Mouse (Mus musculus) CH12.LX (cell line): Measurements from ENCODE around the gene Anpep. TPM values are rescaled to one million over a fixed set of nuclear protein-coding genes. Genes with fewer than 3 reads are reported as not detected.

ENCODE experiments used
- DNase-seq: peaks from one replicate; pipeline ENCODE4 v3.0.0-alpha.2; 2013; ENCODE audit errors: extremely low read depth
- H3K27ac ChIP-seq: 2 replicates; pipeline ENCODE4 v1.5.1; 2012; ENCODE audit warnings: low read depth, mild to moderate bottlenecking, control low read depth, moderate library complexity; ENCODE audit not compliant: insufficient read depth
- H3K27me3 ChIP-seq: replicated peaks from 2 replicates; pipeline ENCODE3; 2012; ENCODE audit warnings: inconsistent platforms
- H3K36me3 ChIP-seq, 2 experiments: replicated peaks in 1 of 2; 2 replicates each; pipeline versions ENCODE3 to v1.6.1; 2012; ENCODE audit warnings: inconsistent platforms in 1 of 2, low read length in 1 of 2, mild to moderate bottlenecking in 1 of 2, mixed read lengths in 1 of 2, moderate library complexity in 1 of 2; ENCODE audit not compliant: control insufficient read depth in 1 of 2, insufficient read depth in 1 of 2
- H3K4me1 ChIP-seq, 2 experiments: 2 replicates each; pipeline ENCODE4 v1.6.1; 2012; ENCODE audit warnings: inconsistent platforms in 1 of 2, moderate library complexity in 1 of 2; ENCODE audit not compliant: insufficient read depth in 2 of 2, control insufficient read depth in 1 of 2
- H3K4me2 ChIP-seq: 2 replicates; pipeline ENCODE4 v1.6.1; 2012; ENCODE audit warnings: low read depth, mild to moderate bottlenecking, control low read depth; ENCODE audit not compliant: poor library complexity, insufficient read depth, severe bottlenecking
- H3K4me3 ChIP-seq, 3 experiments: fragments of 150-350 bp in 1 of 3; sonication (generic) in 1 of 3; replicated peaks in 1 of 3; 2 replicates each; pipeline versions ENCODE3 to v1.5.1; 2011 to 2012; ENCODE audit warnings: low read depth in 2 of 3, low read length in 2 of 3, mild to moderate bottlenecking in 2 of 3, moderate library complexity in 2 of 3, control low read depth in 1 of 3, improper control_type of control experiment in 1 of 3, inconsistent platforms in 1 of 3, mixed read lengths in 1 of 3; ENCODE audit not compliant: poor library complexity in 1 of 3
- H3K79me2 ChIP-seq: replicated peaks from 2 replicates; pipeline ENCODE4 v1.6.1; 2012; ENCODE audit warnings: mild to moderate bottlenecking, moderate library complexity; ENCODE audit not compliant: control insufficient read depth, poor library complexity, insufficient read depth, severe bottlenecking; ENCODE audit errors: extremely low read depth
- H3K9ac ChIP-seq: 2 replicates; pipeline ENCODE4 v1.6.1; 2012; ENCODE audit warnings: low read depth, mild to moderate bottlenecking, control low read depth, moderate library complexity; ENCODE audit not compliant: insufficient read depth
- H3K9me3 ChIP-seq: replicated peaks from 2 replicates; pipeline ENCODE3; 2012; ENCODE audit warnings: low read length, inconsistent platforms, mixed read lengths
- BHLHE40 ChIP-seq: IDR thresholded peaks from 2 replicates; pipeline ENCODE4 v1.6.1; 2011; ENCODE audit warnings: mild to moderate bottlenecking, low read depth, low read length, improper control_type of control experiment
- CHD1 ChIP-seq: IDR thresholded peaks from 2 replicates; pipeline ENCODE4 v1.6.1; 2012; ENCODE audit warnings: low read depth, low read length, improper control_type of control experiment, inconsistent platforms
- CHD2 ChIP-seq: IDR thresholded peaks from 2 replicates; pipeline ENCODE4 v1.6.1; 2011; ENCODE audit warnings: low read length, improper control_type of control experiment
- CTCF ChIP-seq, 2 experiments: IDR thresholded peaks in 1 of 2; conservative IDR thresholded peaks in 1 of 2; 2 replicates each; pipeline ENCODE4 v1.5.1; 2011 to 2012; ENCODE audit warnings: low read depth in 2 of 2, low read length in 2 of 2, improper control_type of control experiment in 1 of 2, inconsistent platforms in 1 of 2, mild to moderate bottlenecking in 1 of 2, moderate library complexity in 1 of 2
- E2F4 ChIP-seq: IDR thresholded peaks from 2 replicates; pipeline ENCODE4 v1.6.1; 2011; ENCODE audit warnings: low read depth, low read length, improper control_type of control experiment; ENCODE audit not compliant: insufficient replicate concordance
- ELF1 ChIP-seq: IDR thresholded peaks from 2 replicates; pipeline ENCODE4 v1.6.1; 2014; ENCODE audit warnings: low read depth, mild to moderate bottlenecking, inconsistent platforms, low read length, improper control_type of control experiment
- EP300 ChIP-seq: IDR thresholded peaks from 2 replicates; pipeline ENCODE4 v1.6.1; 2011; ENCODE audit warnings: low read length, improper control_type of control experiment
- ETS1 ChIP-seq: conservative IDR thresholded peaks from 2 replicates; pipeline ENCODE4 v1.6.1; 2012; ENCODE audit warnings: low read depth, mild to moderate bottlenecking, inconsistent platforms, low read length, improper control_type of control experiment, moderate library complexity
- GABPA ChIP-seq: IDR thresholded peaks from 2 replicates; pipeline ENCODE4 v1.6.1; 2012; ENCODE audit warnings: low read depth, low read length, improper control_type of control experiment, inconsistent platforms; ENCODE audit not compliant: insufficient replicate concordance
- HCFC1 ChIP-seq: IDR thresholded peaks from 2 replicates; pipeline ENCODE4 v1.6.1; 2012; ENCODE audit warnings: low read depth, mild to moderate bottlenecking, inconsistent platforms, low read length, improper control_type of control experiment
- IRF4 ChIP-seq: IDR thresholded peaks from 2 replicates; pipeline ENCODE4 v1.6.1; 2014; ENCODE audit warnings: low read depth, mild to moderate bottlenecking, inconsistent platforms, low read length, improper control_type of control experiment
- JUN ChIP-seq: IDR thresholded peaks from 2 replicates; pipeline ENCODE4 v1.6.1; 2011; ENCODE audit warnings: low read depth, mild to moderate bottlenecking, low read length, improper control_type of control experiment, moderate library complexity; ENCODE audit not compliant: insufficient read depth
- JUND ChIP-seq: conservative IDR thresholded peaks from 2 replicates; pipeline ENCODE4 v1.6.1; 2011; ENCODE audit warnings: low read depth, low read length, improper control_type of control experiment
- KAT2A ChIP-seq: IDR thresholded peaks from 2 replicates; pipeline ENCODE4 v1.6.1; 2012; ENCODE audit warnings: low read length, improper control_type of control experiment, inconsistent platforms; ENCODE audit not compliant: insufficient replicate concordance
- MAFK ChIP-seq: IDR thresholded peaks from 2 replicates; pipeline ENCODE4 v1.6.1; 2011; ENCODE audit warnings: low read length, improper control_type of control experiment; ENCODE audit not compliant: insufficient replicate concordance
- MAX ChIP-seq: IDR thresholded peaks from 2 replicates; pipeline ENCODE4 v1.6.1; 2011; ENCODE audit warnings: low read length, improper control_type of control experiment
- MAZ ChIP-seq: IDR thresholded peaks from 2 replicates; pipeline ENCODE4 v1.6.1; 2012; ENCODE audit warnings: low read depth, mild to moderate bottlenecking, inconsistent platforms, low read length, improper control_type of control experiment, moderate library complexity
- MEF2A ChIP-seq: IDR thresholded peaks from 2 replicates; pipeline ENCODE4 v1.6.1; 2014; ENCODE audit warnings: low read depth, mild to moderate bottlenecking, inconsistent platforms, low read length, improper control_type of control experiment, borderline replicate concordance
- MXI1 ChIP-seq: IDR thresholded peaks from 2 replicates; pipeline ENCODE4 v1.6.1; 2011; ENCODE audit warnings: mild to moderate bottlenecking, low read depth, low read length, improper control_type of control experiment
- MYC ChIP-seq: IDR thresholded peaks from 2 replicates; pipeline ENCODE4 v1.6.1; 2011; ENCODE audit warnings: low read depth, mild to moderate bottlenecking, improper control_type of control experiment, low read length
- NELFE ChIP-seq: IDR thresholded peaks from 2 replicates; pipeline ENCODE4 v1.6.1; 2011; ENCODE audit warnings: low read depth, low read length, improper control_type of control experiment
- NRF1 ChIP-seq: IDR thresholded peaks from 2 replicates; pipeline ENCODE4 v1.6.1; 2014; ENCODE audit warnings: low read depth, mild to moderate bottlenecking, inconsistent platforms, low read length, improper control_type of control experiment, moderate library complexity
- PAX5 ChIP-seq: IDR thresholded peaks from 2 replicates; pipeline ENCODE4 v1.6.1; 2012; ENCODE audit warnings: low read length, inconsistent platforms, mixed read lengths
- POLR2A ChIP-seq: IDR thresholded peaks from 2 replicates; pipeline ENCODE4 v1.6.1; 2011; ENCODE audit warnings: low read depth, mild to moderate bottlenecking, improper control_type of control experiment, low read length
- POLR2AphosphoS2 ChIP-seq: IDR thresholded peaks from 2 replicates; pipeline ENCODE4 v1.6.1; 2011; ENCODE audit warnings: low read depth, low read length, improper control_type of control experiment
- RAD21 ChIP-seq: IDR thresholded peaks from 2 replicates; pipeline ENCODE4 v1.6.1; 2011; ENCODE audit warnings: low read depth, mild to moderate bottlenecking, low read length, improper control_type of control experiment, moderate library complexity
- RCOR1 ChIP-seq: conservative IDR thresholded peaks from 2 replicates; pipeline ENCODE4 v1.6.1; 2012; ENCODE audit warnings: low read depth, mild to moderate bottlenecking, inconsistent platforms, low read length, improper control_type of control experiment
- SIN3A ChIP-seq: IDR thresholded peaks from 2 replicates; pipeline ENCODE4 v1.6.1; 2012; ENCODE audit warnings: low read length, improper control_type of control experiment, inconsistent platforms
- SMC3 ChIP-seq: IDR thresholded peaks from 2 replicates; pipeline ENCODE4 v1.6.1; 2011; ENCODE audit warnings: low read depth, low read length, improper control_type of control experiment
- TBP ChIP-seq: conservative IDR thresholded peaks from 2 replicates; pipeline ENCODE4 v1.6.1; 2011; ENCODE audit warnings: low read depth, low read length, improper control_type of control experiment
- TCF12 ChIP-seq: IDR thresholded peaks from 2 replicates; pipeline ENCODE4 v1.6.1; 2014; ENCODE audit warnings: low read depth, mild to moderate bottlenecking, inconsistent platforms, low read length, improper control_type of control experiment
- UBTF ChIP-seq: IDR thresholded peaks from 2 replicates; pipeline ENCODE4 v1.6.1; 2012; ENCODE audit warnings: low read depth, mild to moderate bottlenecking, inconsistent platforms, low read length, improper control_type of control experiment, moderate library complexity
- USF1 ChIP-seq: IDR thresholded peaks from 2 replicates; pipeline ENCODE4 v1.6.1; 2014; ENCODE audit warnings: low read depth, mild to moderate bottlenecking, inconsistent platforms, low read length, improper control_type of control experiment
- USF2 ChIP-seq: conservative IDR thresholded peaks from 2 replicates; pipeline ENCODE4 v1.6.1; 2011; ENCODE audit warnings: low read depth, low read length, improper control_type of control experiment
- ZC3H11A ChIP-seq: IDR thresholded peaks from 2 replicates; pipeline ENCODE4 v1.6.1; 2012; ENCODE audit warnings: low read depth, mild to moderate bottlenecking, inconsistent platforms, low read length, improper control_type of control experiment
- ZKSCAN1 ChIP-seq: IDR thresholded peaks from 2 replicates; pipeline ENCODE4 v1.6.1; 2012; ENCODE audit warnings: low read depth, inconsistent platforms, low read length, improper control_type of control experiment, borderline replicate concordance
- ZMIZ1 ChIP-seq: IDR thresholded peaks from 2 replicates; pipeline ENCODE4 v1.6.1; 2012; ENCODE audit warnings: low read depth, mild to moderate bottlenecking, inconsistent platforms, low read length, improper control_type of control experiment
- ZNF384 ChIP-seq: IDR thresholded peaks from 2 replicates; pipeline ENCODE4 v1.6.1; 2012; ENCODE audit warnings: low read depth, low read length, improper control_type of control experiment, inconsistent platforms
- dilution Hi-C: fragments of 300-500 bp; cut with MboI; formaldehyde crosslinking; loops from 2 replicates; pipeline ENCODE4 v1.14.3; 2020; ENCODE audit warnings: low sequenced_read_pairs; ENCODE audit not compliant: extremely low pct_unique_long_range_greater_than_20kb, extremely low pct_ligation_motif_present
- in situ Hi-C: fragments of 300-500 bp; cut with MboI; formaldehyde crosslinking; loops from 3 replicates; pipeline ENCODE4 v1.14.3; 2019; ENCODE audit warnings: low sequenced_read_pairs, low pct_ligation_motif_present, low pct_unique_long_range_greater_than_20kb, mixed read lengths
- polyA plus RNA-seq: library from polyadenylated mRNA; unstranded; fragments of >175 nt; gene quantifications from 2 replicates; pipeline ENCODE4 v1.2.1, GENCODE M21; 2012; ENCODE audit warnings: low read depth; ENCODE audit not compliant: insufficient read length
- total RNA-seq, 2 experiments: library from RNA; depleted of rRNA; stranded (reverse); fragments of 300-350 nt in 1 of 2; fragments of >200 nt in 1 of 2; gene quantifications; 2 replicates each; pipeline ENCODE4 v1.2.3; 2012 to 2014

Gene Anpep
- total and polyA plus RNA-seq, 3 experiments, result 0.25 to 0.60 TPM; not detected in 1

DNA sequence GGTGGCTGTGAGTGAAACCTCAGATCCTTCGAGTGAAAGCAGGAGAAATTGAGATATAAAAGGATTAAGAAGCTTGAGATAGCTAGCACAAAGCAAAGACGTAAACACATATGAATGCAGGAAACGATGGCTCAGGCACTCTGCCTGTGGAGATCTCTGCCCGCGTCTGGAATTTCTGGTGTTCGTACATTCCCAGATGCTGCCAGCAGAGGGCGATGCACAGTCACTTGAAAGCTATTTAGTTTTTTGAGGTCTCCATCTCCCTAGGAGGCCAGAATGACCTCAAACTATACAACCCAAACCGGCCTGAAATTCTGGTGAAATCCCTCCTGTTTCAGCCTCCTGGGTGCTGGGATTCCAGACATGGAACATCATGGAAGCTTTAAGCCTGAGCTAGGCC, 61.8 kb downstream of the Anpep start:
- Histone ChIP-seq H3K9me3 (no peaks in the 10 kb centered on the region), H3K27ac (no peak overlapping the region), H3K36me3 (no peaks in the 10 kb centered on the region), H3K4me1 (peaks cover 5 to 8% of the 10 kb centered on the region in 2 experiments; a peak in 3 of 4 replicates), H3K27me3 (peaks cover 8% of the 10 kb centered on the region), H3K9ac (no peak overlapping the region), H3K79me2 (no peaks in the 10 kb centered on the region), H3K4me2 (no peak overlapping the region), H3K4me3 (no peak overlapping the region)
- peak; percentile 66 for TF ChIP-seq ZC3H11A
- TF ChIP-seq JUND, result no peak
- TF ChIP-seq RCOR1, result no peak
- no peak for TF ChIP-seq MAX
- TF ChIP-seq NELFE, result no peak
- TF ChIP-seq MEF2A, result no peak
- no peak for TF ChIP-seq ZNF384
- TF ChIP-seq MAZ, result no peak
- no peak for TF ChIP-seq MAFK
- TF ChIP-seq KAT2A, result no peak
- TF ChIP-seq TBP, result no peak
- TF ChIP-seq BHLHE40, result no peak
- TF ChIP-seq POLR2AphosphoS2, result no peak
- no peak for TF ChIP-seq USF1
- TF ChIP-seq JUN, result no peak
- TF ChIP-seq E2F4, result 0 out of 2 replicates have a peak, but pooled peaks have one; percentile 23
- TF ChIP-seq GABPA, result no peak
- TF ChIP-seq POLR2A, result no peak
- TF ChIP-seq ZKSCAN1, result no peak
- TF ChIP-seq PAX5, result no peak
- no peak for TF ChIP-seq EP300
- peak; percentile 91 for TF ChIP-seq SMC3
- TF ChIP-seq CHD1, result no peak
- TF ChIP-seq SIN3A, result no peak
- no peak for TF ChIP-seq HCFC1
- TF ChIP-seq TCF12, result no peak
- no peak for TF ChIP-seq CHD2
- no peak for TF ChIP-seq MXI1
- TF ChIP-seq NRF1, result no peak
- peak; percentile 61 to 88 for TF ChIP-seq CTCF (conservative IDR thresholded peaks at IDR 0.05 in 1 of 2, IDR thresholded peaks at IDR 0.05 in 1 of 2; ENCODE audit: low read depth in 2 of 2, low read length in 2 of 2)
- TF ChIP-seq MYC, result no peak
- no peak for TF ChIP-seq ZMIZ1
- peak; percentile 82 for TF ChIP-seq RAD21
- no peak for TF ChIP-seq USF2
- no peak for TF ChIP-seq ELF1
- 0 out of 2 replicates have a peak, but pooled peaks have one; percentile 4 for TF ChIP-seq IRF4
- TF ChIP-seq ETS1, result no peak
- TF ChIP-seq UBTF, result no peak
- DNase-seq, result peak; percentile 60
- dilution Hi-C loops, result no loop called here
- in situ Hi-C loops, result loop anchor here (5.0 kb wide), 1 partner anchor 118 kb away; no protein-coding TSS in a partner anchor
